Mouse (Mus musculus): ENCODE data around the gene Btbd9. TPM values are rescaled to one million over a fixed set of nuclear protein-coding genes. Genes with fewer than 3 reads are reported as not detected.

Gene Btbd9
- polyA plus RNA-seq, 1 experiment from 2014 or later, result 79.2 TPM

DNA sequence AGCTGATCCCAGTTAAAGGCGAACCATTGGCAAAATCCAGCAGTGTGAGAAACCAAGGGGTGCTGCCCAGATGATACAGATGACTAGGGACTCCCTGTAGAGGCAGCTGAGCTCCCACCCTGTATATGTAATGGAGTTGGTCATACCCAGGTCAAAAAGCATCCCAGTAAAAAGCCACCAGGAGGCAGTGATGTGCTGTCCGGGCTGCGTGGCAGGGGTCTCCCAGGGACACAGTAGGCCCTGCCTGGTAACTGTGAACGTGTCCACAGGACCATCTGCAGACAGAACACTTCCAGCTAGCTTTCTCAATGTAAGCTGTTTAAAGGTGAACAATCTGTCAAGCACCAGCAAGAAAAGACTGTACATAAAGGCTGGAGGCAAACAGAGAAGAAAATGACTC is 343.6 kb downstream of the Btbd9 start:
- no peak for ATAC-seq (ENCODE audit: insufficient number of reproducible peaks, insufficient read depth, low FRiP score, low TSS enrichment, low read depth)
- no peaks in the 10 kb centered on the region for H3K27me3 ChIP-seq
- H3K4me2 ChIP-seq, result no peak overlapping the region
- 52% methylated on average over 4 of the region's 4 CpGs for WGBS
- peaks cover 31% of the 10 kb centered on the region for H3K4me1 ChIP-seq
- H3K9me3 ChIP-seq, result no peaks in the 10 kb centered on the region
- no peak overlapping the region for H3K27ac ChIP-seq
- H3K36me3 ChIP-seq, result 0 out of 2 replicates have a peak, but pooled peaks cover 5% of the 10 kb centered on the region
- no peak overlapping the region for H3K4me3 ChIP-seq
- H3K9ac ChIP-seq, result no peak overlapping the region

DNA sequence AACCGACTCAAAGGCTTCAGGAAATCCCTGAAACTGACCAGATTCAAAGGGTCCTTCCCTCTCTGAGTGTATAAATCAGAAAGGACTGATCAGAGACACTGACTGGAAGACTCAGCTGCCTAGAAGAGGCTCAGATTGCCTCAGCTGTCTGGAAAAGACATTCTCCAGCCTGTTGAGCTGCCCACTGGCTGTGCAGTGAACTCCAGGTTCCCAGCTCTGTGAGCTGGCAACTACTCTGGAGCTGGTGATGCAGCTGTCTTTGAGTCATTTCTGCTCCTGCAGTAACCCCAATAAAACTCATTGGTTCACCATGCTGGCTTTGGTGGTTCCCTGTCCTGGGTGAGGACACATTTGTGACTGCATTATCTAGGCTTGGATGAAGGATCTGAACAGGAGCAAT is 344.8 kb downstream of the Btbd9 start:
- Histone ChIP-seq H3K4me1 (peaks cover 22% of the 10 kb centered on the region), H3K4me3 (no peak overlapping the region), H3K9me3 (no peaks in the 10 kb centered on the region), H3K27me3 (no peaks in the 10 kb centered on the region), H3K36me3 (0 out of 2 replicates have a peak, but pooled peaks cover 5% of the 10 kb centered on the region), H3K9ac (no peak overlapping the region), H3K27ac (no peak overlapping the region), H3K4me2 (no peak overlapping the region)
- WGBS, result 91% methylated on average over 1 of the region's 1 CpGs
- ATAC-seq (ENCODE audit: insufficient number of reproducible peaks, insufficient read depth, low FRiP score, low TSS enrichment, low read depth), result no peak

DNA sequence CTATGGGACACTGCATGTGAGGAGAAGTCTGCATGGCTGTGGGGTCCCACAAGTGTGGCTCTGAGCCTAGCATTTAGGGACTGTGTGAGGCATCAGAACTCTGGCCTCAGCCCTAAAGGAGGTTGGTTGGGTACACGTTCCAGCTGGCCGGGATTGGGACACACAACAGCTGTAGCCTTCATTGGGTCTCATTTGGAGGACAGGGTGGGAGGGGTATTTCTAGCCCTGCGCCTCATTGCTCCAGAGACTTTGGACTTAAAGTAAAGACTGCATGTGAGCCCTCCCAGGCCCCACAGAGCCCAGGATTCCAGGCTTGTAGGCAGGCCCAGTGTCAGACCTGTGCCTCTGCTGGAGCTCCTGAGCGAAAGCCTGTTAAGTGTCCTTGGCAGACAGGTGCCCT is 345.9 kb downstream of the Btbd9 start:
- no peaks in the 10 kb centered on the region for H3K9me3 ChIP-seq
- whole genome bisulfite sequencing, result 81% methylated on average over 4 of the region's 4 CpGs
- H3K4me2 ChIP-seq, result no peak overlapping the region
- ATAC-seq (ENCODE audit: insufficient number of reproducible peaks, insufficient read depth, low FRiP score, low TSS enrichment, low read depth), result no peak
- H3K36me3 ChIP-seq, result 0 out of 2 replicates have a peak, but pooled peaks cover 5% of the 10 kb centered on the region
- H3K27me3 ChIP-seq, result no peaks in the 10 kb centered on the region
- H3K9ac ChIP-seq, result no peak overlapping the region
- no peak overlapping the region for H3K27ac ChIP-seq
- H3K4me3 ChIP-seq, result no peak overlapping the region
- peaks cover 24% of the 10 kb centered on the region for H3K4me1 ChIP-seq

DNA sequence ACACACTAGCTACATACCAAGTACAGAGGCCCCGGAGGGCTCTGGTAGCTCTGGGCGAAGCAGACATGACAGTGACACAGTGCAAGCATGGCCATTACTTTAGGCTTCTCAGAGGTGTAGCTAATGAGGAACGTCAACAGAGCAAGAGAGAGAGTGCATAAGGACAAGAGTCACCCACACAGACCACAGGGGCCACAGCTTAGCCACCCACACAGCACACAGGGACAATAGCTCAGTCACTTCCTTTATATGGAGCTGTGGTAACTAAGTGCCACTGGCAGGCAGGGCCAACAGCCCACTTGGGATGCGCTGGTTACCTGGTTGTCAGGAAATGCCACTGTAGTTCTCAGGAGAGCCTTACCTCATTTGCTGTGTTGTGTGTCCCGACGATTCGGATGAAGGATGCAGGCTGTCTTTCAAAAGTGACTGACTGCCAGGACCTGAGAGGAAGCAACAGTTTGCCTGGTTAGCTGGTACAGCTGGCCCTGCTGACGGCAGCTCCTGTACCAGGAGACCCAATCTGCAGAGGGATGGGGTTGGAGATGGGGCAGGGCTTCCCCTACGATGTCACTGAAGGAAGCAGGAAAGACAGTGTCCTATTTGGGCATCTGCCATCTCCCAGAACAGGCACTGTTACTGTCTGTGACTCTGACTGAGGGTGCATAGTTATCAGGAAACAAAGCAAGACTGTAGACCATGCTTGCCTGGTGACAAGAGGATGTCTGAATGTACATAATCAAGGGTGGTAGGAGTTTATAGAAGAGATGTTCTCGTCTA is 347.7 kb downstream of the Btbd9 start:
- no peak for ATAC-seq (ENCODE audit: insufficient number of reproducible peaks, insufficient read depth, low FRiP score, low TSS enrichment, low read depth)
- H3K4me1 ChIP-seq, result peaks cover 39% of the 10 kb centered on the region
- H3K27me3 ChIP-seq, result no peaks in the 10 kb centered on the region
- H3K4me3 ChIP-seq, result no peak overlapping the region
- no peak overlapping the region for H3K27ac ChIP-seq
- H3K36me3 ChIP-seq, result 0 out of 2 replicates have a peak, but pooled peaks cover 5% of the 10 kb centered on the region
- no peaks in the 10 kb centered on the region for H3K9me3 ChIP-seq
- H3K9ac ChIP-seq, result no peak overlapping the region
- WGBS, result 88% methylated on average over 10 of the region's 10 CpGs
- H3K4me2 ChIP-seq, result no peak overlapping the region

DNA sequence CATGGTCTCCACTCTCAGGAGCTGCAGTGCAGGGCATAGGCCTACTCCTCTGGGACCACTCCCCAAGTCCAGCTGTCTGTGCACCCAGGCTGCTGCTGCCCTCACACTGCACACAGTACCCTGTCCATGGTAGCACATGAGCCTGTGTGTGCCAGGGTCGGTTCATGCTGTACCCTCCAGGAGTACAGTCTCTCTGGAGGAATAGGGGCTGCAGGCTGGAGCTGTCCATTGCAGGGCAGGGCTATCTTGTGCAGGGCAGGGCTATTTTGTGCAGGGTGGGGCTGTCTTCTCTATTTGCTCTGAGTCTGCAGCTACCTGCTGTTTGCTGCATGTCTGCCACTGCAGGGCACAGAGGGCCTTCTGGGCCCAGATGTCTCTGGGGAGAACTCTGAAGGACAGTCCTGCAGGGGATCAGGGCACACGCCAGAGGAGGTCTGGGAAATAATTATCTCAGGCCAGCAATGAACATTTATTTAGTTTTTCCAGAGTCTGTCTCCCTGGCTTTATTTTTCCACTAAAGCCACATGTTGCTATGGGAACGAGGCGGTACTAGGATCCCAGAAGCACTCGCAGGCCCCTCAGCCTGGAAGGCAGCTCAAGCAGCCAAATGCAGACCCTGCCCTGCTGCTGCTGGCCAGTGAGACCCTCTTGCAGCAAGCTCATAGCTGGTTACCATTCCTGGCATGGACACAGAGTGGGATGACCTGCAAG is 351.1 kb downstream of the Btbd9 start:
- Histone ChIP-seq H3K36me3 (0 out of 2 replicates have a peak, but pooled peaks cover 5% of the 10 kb centered on the region), H3K27ac (peak overlapping the region; percentile 33; the same call in 1 of the 2 replicates), H3K4me2 (no peak overlapping the region), H3K4me3 (no peak overlapping the region), H3K27me3 (no peaks in the 10 kb centered on the region), H3K9ac (no peak overlapping the region; the same call in 1 of the 2 replicates), H3K4me1 (peaks cover 41% of the 10 kb centered on the region), H3K9me3 (no peaks in the 10 kb centered on the region)
- ATAC-seq (ENCODE audit: insufficient number of reproducible peaks, insufficient read depth, low FRiP score, low TSS enrichment, low read depth), result no peak
- 37% methylated on average over 5 of the region's 5 CpGs for WGBS

DNA sequence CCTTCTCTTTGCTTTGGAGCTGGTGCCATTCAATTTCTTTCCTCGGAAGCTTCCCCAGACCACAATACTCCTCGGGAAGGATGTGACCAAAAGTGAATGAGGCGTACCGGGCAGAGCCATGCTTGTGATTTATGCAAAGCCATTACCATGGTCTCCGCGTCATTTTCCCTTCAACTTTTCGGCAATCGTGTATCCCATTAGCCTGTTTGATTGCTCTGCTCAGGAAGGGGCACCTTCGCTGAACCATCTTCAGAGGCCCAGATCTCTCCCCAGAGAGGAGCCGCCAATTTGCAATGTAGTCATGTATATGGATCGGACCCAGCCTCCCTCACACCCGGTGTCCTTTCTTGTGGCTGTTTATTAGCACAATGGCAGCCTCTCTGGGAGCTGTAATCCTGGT is 353.5 kb downstream of the Btbd9 start:
- WGBS, result 80% methylated on average over 12 of the region's 12 CpGs
- no peak overlapping the region for H3K27ac ChIP-seq
- H3K4me3 ChIP-seq, result no peak overlapping the region
- peaks cover 21% of the 10 kb centered on the region for H3K36me3 ChIP-seq
- H3K4me2 ChIP-seq, result no peak overlapping the region
- ATAC-seq (ENCODE audit: insufficient number of reproducible peaks, insufficient read depth, low FRiP score, low TSS enrichment, low read depth), result no peak
- no peak overlapping the region for H3K9ac ChIP-seq
- no peaks in the 10 kb centered on the region for H3K9me3 ChIP-seq
- H3K4me1 ChIP-seq, result peaks cover 33% of the 10 kb centered on the region
- no peaks in the 10 kb centered on the region for H3K27me3 ChIP-seq

DNA sequence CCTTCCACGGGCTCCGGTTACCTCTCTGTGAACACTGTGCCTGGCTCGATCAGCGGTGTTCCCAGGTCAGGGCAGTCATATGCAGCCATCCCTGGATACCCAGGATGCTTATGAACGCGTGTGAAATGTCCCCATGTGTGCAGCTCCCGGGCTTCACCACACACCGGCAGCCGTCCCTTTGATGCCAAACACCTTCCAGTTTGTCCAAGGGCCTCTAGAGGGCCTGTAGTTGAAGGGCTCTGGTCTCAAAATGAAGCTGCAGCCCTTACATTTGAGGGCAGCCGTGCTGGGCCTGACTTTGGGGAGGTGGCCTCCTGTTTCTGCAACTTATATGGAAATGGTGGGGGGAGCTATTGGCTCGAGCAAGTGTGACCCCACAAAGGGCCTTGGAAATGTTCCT is 353.9 kb downstream of the Btbd9 start:
- no peak overlapping the region for H3K9ac ChIP-seq
- WGBS, result 81% methylated on average over 11 of the region's 11 CpGs
- no peak for ATAC-seq (ENCODE audit: insufficient number of reproducible peaks, insufficient read depth, low FRiP score, low TSS enrichment, low read depth)
- no peaks in the 10 kb centered on the region for H3K9me3 ChIP-seq
- H3K36me3 ChIP-seq, result peaks cover 24% of the 10 kb centered on the region
- H3K4me1 ChIP-seq, result peaks cover 33% of the 10 kb centered on the region
- no peak overlapping the region for H3K4me2 ChIP-seq
- no peaks in the 10 kb centered on the region for H3K27me3 ChIP-seq
- no peak overlapping the region for H3K4me3 ChIP-seq
- H3K27ac ChIP-seq, result no peak overlapping the region

DNA sequence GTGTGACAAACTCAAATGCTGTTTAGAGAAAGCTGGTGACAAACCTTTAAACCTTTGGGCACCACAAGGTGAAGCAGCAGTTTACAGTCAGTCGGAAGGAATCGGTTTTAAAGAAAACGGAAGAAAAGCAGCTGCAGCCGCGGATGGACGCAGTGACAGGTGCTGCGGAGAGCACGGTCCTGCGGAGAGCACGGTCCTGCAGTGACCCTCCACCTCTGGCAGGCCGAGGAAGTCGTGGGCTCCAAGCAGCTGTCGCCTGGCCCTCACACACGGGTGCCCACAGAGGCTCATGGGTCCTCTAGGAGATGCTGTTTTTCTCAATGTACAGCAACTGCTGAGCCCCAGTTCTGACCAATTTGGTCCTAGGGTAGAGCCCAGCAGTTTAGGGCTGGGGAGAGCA is 354.6 kb downstream of the Btbd9 start:
- no peak overlapping the region for H3K4me3 ChIP-seq
- ATAC-seq (ENCODE audit: insufficient number of reproducible peaks, insufficient read depth, low FRiP score, low TSS enrichment, low read depth), result no peak

DNA sequence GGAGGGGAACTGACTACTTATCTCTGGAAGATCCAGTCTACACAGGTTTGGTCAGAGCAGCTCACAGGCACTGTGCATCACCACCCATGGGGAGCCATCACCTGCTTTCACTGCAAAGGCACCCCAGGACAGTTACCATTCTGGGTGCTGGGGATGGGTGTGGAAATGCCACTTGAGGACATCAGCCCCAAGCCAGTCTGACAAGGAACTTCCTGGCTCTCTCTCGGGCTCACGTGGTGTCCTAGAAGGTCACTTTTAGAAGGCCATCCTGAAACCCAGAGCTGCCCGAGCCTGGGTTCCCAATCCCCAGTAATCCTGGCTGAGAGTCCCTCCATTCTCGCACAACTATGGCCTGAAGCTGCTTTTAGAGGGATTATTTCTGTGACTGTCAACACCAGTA is 360.5 kb downstream of the Btbd9 start:
- no peaks in the 10 kb centered on the region for H3K4me1 ChIP-seq
- H3K27ac ChIP-seq, result no peak overlapping the region
- WGBS, result 55% methylated on average over 4 of the region's 4 CpGs
- H3K9ac ChIP-seq, result no peak overlapping the region
- no peak for ATAC-seq (ENCODE audit: insufficient number of reproducible peaks, insufficient read depth, low FRiP score, low TSS enrichment, low read depth)
- no peaks in the 10 kb centered on the region for H3K9me3 ChIP-seq
- H3K4me2 ChIP-seq, result no peak overlapping the region
- H3K4me3 ChIP-seq, result no peak overlapping the region
- H3K27me3 ChIP-seq, result no peaks in the 10 kb centered on the region
- peaks cover 49% of the 10 kb centered on the region for H3K36me3 ChIP-seq

More for the DNA sequence above, 354.6 kb downstream of the Btbd9 start:
- H3K9ac ChIP-seq, result no peak overlapping the region
- no peaks in the 10 kb centered on the region for H3K27me3 ChIP-seq
- H3K4me2 ChIP-seq, result no peak overlapping the region
- peaks cover 33% of the 10 kb centered on the region for H3K4me1 ChIP-seq
- peaks cover 24% of the 10 kb centered on the region for H3K36me3 ChIP-seq
- H3K9me3 ChIP-seq, result no peaks in the 10 kb centered on the region
- no peak overlapping the region for H3K27ac ChIP-seq
- WGBS, result 82% methylated on average over 14 of the region's 14 CpGs

DNA sequence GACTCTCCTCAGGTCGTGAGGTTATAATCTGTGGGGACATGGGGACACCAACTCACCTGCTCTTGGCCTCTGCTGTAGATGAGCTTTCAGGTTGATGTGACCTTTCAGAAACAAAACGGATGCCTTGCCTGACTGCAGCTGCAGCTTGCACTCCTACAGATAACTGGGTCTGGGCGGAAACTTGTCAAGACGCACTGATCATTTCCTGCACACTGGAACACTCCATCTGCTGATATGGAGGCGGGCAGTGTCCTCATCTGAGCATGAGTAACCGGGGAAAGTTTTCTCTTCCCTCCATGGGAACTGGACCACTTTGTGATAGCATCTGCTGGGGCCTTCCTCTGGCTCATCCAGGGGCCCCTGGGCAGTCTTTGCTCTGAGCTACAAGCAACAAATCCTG is 361.9 kb downstream of the Btbd9 start:
- Histone ChIP-seq H3K36me3 (peaks cover 54% of the 10 kb centered on the region), H3K27me3 (no peaks in the 10 kb centered on the region), H3K4me2 (no peak overlapping the region), H3K4me3 (no peak overlapping the region), H3K27ac (no peak overlapping the region), H3K9ac (no peak overlapping the region), H3K4me1 (no peaks in the 10 kb centered on the region), H3K9me3 (no peaks in the 10 kb centered on the region)
- WGBS, result 84% methylated on average over 6 of the region's 6 CpGs
- ATAC-seq (ENCODE audit: insufficient number of reproducible peaks, insufficient read depth, low FRiP score, low TSS enrichment, low read depth), result no peak

DNA sequence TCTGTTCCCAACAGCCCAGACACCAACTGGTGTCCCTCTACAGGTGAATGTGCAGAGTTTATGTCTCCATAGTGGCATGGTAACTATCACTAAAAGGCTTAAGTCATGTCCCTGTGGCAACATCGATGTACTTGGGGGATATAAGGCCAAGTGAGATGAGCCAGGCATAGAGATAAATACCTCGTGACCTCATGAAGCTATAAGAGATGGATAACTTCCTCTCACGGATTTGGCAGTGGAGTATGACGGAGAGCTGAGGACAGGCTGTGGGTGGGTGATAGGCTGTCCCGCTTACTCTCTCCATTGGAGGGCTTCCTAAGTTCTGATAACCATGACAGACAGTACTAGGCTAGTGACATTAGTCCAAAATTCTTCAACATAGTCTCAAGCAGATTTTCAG is 362.9 kb downstream of the Btbd9 start:
- peaks cover 55% of the 10 kb centered on the region for H3K36me3 ChIP-seq
- no peak overlapping the region for H3K27ac ChIP-seq
- no peak overlapping the region for H3K4me3 ChIP-seq
- 94% methylated on average over 5 of the region's 5 CpGs for WGBS
- no peaks in the 10 kb centered on the region for H3K27me3 ChIP-seq
- no peak overlapping the region for H3K9ac ChIP-seq
- ATAC-seq (ENCODE audit: insufficient number of reproducible peaks, insufficient read depth, low FRiP score, low TSS enrichment, low read depth), result no peak
- H3K4me1 ChIP-seq, result no peaks in the 10 kb centered on the region
- H3K9me3 ChIP-seq, result no peaks in the 10 kb centered on the region
- H3K4me2 ChIP-seq, result no peak overlapping the region

DNA sequence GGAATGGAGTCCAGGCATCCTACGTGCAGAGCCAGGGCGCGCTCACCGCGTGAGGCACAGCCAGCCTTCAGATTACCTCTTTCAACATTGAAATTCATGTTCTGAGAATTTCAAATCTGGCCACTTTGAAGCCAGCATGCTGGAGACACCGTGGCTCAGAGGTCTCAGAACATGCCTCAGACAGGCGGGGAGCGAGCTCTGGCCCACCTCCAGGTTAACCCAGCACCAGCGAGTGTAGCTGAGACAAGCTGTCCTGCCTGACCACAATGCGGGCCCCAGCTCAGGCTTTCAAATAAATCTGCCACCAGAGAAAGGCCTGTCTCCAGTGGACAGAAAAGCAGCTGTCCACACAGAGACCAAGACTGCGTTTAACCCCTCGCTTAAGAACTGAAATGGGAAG is 363.6 kb downstream of the Btbd9 start:
- WGBS, result 82% methylated on average over 12 of the region's 12 CpGs
- no peak overlapping the region for H3K27ac ChIP-seq

More for the DNA sequence above, 363.6 kb downstream of the Btbd9 start:
- peaks cover 55% of the 10 kb centered on the region for H3K36me3 ChIP-seq
- H3K9ac ChIP-seq, result no peak overlapping the region
- no peaks in the 10 kb centered on the region for H3K27me3 ChIP-seq
- H3K4me1 ChIP-seq, result no peaks in the 10 kb centered on the region
- no peak overlapping the region for H3K4me3 ChIP-seq
- H3K9me3 ChIP-seq, result no peaks in the 10 kb centered on the region
- ATAC-seq (ENCODE audit: insufficient number of reproducible peaks, insufficient read depth, low FRiP score, low TSS enrichment, low read depth), result no peak
- no peak overlapping the region for H3K4me2 ChIP-seq

Data from embryonic facial prominence, embryonic 13.5 days (tissue).